Mouse (Mus musculus) MN1 (cell line): ENCODE measurements around the gene 1700074P13Rik.
"Not testable (repeated sequence)": the region's sequence is repeated elsewhere in the genome, so short reads cannot be mapped to it uniquely, and the experiment has no call there.

ENCODE experiments used
- DNase-seq: peaks from one replicate; pipeline ENCODE4 v3.0.0-alpha.2; 2016; ENCODE audit warnings: low spot score

Gene 1700074P13Rik

GRCm38 (mm10) chr6:40940457-40940856 lies at the start of gene 1700074P13Rik:
Gene 1700074P13Rik (minus strand): TSS chr6:40940557.
- no peak for DNase-seq

GRCm38 (mm10) chr6:40964454-40964853 lies 24.1 kb upstream of the 1700074P13Rik start, which contains the start of gene 1810009J06Rik:
Gene 1810009J06Rik (plus strand): TSS chr6:40964754.
- not testable (repeated sequence) for DNase-seq

- no peak for DNase-seq
Observed at GRCm38 (mm10) chr6:40953716-40954115, 13.4 kb upstream of the 1700074P13Rik start.

DNA sequence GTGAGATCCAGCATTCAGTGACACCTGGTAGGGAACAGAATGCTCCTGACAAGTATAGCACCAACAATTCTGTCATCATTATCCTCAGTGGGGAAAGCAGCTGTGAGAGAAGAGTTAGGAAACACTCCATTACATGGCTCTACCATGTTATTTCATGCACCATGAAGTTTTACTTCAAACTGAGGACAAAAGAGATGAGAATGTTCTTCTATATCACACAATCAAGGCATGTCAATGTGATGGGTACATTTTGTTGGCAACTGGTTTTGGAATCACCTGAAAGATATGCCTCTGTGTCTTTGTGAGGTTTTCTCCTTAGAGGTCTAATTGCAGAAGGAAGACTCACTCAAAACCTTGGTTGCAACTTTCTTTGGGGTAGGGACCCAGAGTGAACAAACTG lies 11.4 kb upstream of the 1700074P13Rik start, which contains the start of gene Gm4744:
TSS of gene Gm4744 (minus strand) at position 101 of the 400 bp plus-strand sequence.
- DNase-seq, result no peak

DNA sequence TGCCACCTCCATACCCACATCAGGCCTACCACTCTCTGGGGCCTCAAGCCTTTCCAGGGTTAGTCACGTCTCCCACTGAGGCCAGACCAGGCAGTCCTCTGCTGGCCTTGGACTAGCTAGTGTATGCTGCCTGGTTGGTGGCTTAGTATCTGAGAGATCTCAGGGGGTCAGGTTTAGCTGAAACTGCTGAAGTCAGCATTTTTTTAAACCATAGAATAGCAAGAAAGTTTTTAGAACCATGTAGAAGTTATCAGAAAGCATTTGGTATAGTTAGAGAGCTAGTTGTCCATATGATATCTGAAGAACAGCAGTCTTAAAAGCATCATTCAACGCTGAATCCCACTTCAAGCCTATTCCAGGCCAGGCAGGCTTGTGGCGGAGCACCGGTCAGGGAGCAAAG lies 20.4 kb downstream of the 1700074P13Rik start:
- DNase-seq, result no peak

DNA sequence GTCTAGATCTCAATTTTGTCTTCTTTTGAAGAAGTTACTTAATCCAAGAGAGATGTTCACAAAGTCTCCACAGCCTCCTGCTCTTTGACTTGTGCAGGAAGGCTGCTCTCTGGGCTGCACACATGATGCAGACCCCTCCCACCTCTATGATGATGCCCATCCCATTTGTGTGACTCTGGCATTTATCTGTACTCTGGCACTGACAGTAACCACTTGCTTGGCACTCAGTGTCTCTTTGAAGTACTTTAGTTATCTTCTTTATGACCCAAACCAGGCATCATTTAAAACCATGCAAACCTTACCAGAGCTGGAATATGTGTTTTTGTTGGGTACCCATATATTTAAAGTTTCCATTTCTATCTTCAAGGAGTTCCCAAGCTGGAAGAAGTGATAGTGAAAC lies 40.1 kb downstream of the 1700074P13Rik start, which contains the start of gene Prss58:
TSS of gene Prss58 (minus strand) at position 101 of the 400 bp plus-strand sequence.
- DNase-seq, result no peak

DNA sequence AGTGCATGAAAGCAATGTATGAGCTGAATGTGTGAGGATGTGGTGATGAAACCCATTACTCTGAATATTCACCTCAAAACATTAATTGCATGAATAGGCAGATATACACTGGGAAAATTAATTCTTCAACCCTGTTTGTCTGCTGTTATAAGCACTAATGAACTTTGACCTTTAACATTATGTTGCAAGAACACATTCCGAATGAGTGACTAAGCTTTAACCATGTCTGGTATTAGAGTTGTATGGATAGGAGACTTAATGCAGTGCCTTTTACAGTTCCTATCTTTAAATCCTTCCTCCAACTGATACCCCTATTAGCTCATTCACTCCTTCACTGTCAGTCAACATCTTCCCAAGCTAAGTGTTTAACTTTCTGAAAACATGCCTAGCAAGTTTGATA lies 45.6 kb downstream of the 1700074P13Rik start:
- DNase-seq, result no peak

DNA sequence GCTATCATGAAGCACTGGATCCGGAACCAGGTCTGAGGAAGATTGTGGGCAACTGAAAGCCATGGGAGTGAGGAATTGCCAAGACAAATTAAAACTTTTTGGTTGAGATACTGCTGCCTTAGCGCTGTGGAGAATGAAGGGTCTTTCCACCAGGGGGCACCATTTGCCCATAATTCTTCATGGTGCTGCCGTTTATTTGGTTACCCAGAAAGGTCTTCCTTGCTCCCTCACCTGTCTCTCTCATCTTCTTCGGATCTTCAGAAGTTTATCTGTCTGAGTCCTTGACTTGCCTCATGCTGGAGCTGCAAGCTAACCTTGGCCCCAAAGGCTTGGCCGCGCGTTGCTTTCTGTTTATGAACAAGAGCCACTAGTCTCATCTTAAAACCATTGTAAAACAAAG lies 46.8 kb downstream of the 1700074P13Rik start:
- DNase-seq, result no peak

- DNase-seq, result no peak
Observed at GRCm38 (mm10) chr6:40891754-40892153, 48.6 kb downstream of the 1700074P13Rik start.

- no peak for DNase-seq
Observed at GRCm38 (mm10) chr6:40890973-40891372, 49.4 kb downstream of the 1700074P13Rik start.

DNA sequence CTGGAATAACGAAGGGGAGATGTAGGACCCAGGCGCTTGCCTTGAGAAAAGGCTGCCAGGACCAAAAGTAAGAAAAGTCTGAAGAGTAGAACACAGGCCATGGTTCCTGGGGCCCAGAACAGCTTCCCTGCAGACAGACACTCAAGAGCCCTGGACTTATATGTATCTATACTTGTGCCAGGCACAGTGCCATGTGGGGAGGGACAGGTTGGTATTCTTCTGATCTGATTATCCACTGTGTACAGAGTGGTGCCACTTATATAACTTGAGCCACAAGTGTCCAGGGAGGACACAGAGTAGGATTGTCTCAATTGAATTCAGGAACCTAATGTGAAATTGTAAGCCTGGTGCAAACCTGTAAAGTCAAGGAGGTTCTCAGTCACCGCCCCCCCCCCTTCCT lies 53.0 kb downstream of the 1700074P13Rik start, which contains the start of gene Moxd2:
TSS of gene Moxd2 (minus strand) at position 101 of the 400 bp plus-strand sequence.
- no peak for DNase-seq
